Mouse (Mus musculus) forebrain, embryonic 12.5 days (tissue): Measurements from ENCODE around the gene Neurod2. TPM values are rescaled to one million over a fixed set of nuclear protein-coding genes. Genes with fewer than 3 reads are reported as not detected.

Experiments used
- ATAC-seq: fragments of 200-750 bp; cut with Nextera tagmentation; 2 replicates; pipeline ENCODE4 v1.8.0; 2017; ENCODE audit warnings: moderate TSS enrichment; ENCODE audit not compliant: low FRiP score
- H3K27ac ChIP-seq: fragments of 300-500 bp; sonication (generic); 2 replicates; pipeline ENCODE4 v1.5.1; 2016; ENCODE audit warnings: mild to moderate bottlenecking
- H3K27me3 ChIP-seq: fragments of 300-500 bp; sonication (generic); 2 replicates; pipeline ENCODE4 v1.6.1; 2016; ENCODE audit warnings: mild to moderate bottlenecking
- H3K36me3 ChIP-seq: fragments of 300-500 bp; sonication (generic); replicated peaks from 2 replicates; pipeline ENCODE4 v1.6.1; 2016; ENCODE audit warnings: mild to moderate bottlenecking
- H3K4me1 ChIP-seq: fragments of 300-500 bp; sonication (generic); 2 replicates; pipeline ENCODE4 v1.6.1; 2016
- H3K4me2 ChIP-seq: fragments of 300-500 bp; sonication (generic); 2 replicates; pipeline ENCODE4 v1.6.1; 2016; ENCODE audit warnings: mild to moderate bottlenecking, moderate library complexity
- H3K4me3 ChIP-seq: fragments of 300-500 bp; sonication (generic); replicated peaks from 2 replicates; pipeline ENCODE4 v1.5.1; 2016; ENCODE audit warnings: mild to moderate bottlenecking
- H3K9ac ChIP-seq: fragments of 300-500 bp; sonication (generic); 2 replicates; pipeline ENCODE4 v1.6.1; 2016; ENCODE audit warnings: mild to moderate bottlenecking
- H3K9me3 ChIP-seq: fragments of 300-500 bp; sonication (generic); 2 replicates; pipeline ENCODE4 v1.6.1; 2016
- WGBS: fragments of 180-500 bp; shearing (Covaris S2); methylation state at CpG from one replicate; pipeline ENCODE4 v1.1.7; 2016; 5-methylcytosine and 5-hydroxymethylcytosine counted together
- polyA plus RNA-seq: library from polyadenylated mRNA; unstranded; fragments of >200 nt; fragmentation: Nextera tagmentation; extraction: Ambion mirVana; gene quantifications from 2 replicates; pipeline ENCODE4 v1.2.1, GENCODE M21; 2016

Gene Neurod2
- polyA plus RNA-seq, 1 experiment from 2014 or later, result 20.5 TPM

DNA sequence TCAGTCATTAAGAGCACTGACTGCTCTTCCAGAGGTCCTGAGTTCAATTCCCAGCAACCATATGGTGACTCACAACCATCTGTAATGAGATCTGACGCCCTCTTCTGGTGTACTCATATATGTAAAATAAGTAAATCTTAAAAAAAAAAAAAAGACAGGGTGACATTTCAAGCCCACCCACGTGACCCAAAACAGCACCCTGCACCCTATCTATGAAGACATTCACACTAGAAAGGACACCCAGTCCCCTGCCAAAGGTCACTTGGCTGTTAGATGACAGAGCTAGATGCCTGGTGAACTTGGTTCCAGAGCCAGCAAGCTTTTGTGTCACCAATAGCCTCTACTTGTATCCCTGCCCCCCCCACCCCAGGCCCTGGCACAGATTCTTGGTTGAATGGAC lies 36.4 kb downstream of the Neurod2 start:
- peaks cover 37% of the 10 kb centered on the region for H3K27me3 ChIP-seq
- 59% methylated on average over 2 of the region's 2 CpGs for WGBS
- no peak overlapping the region for H3K4me3 ChIP-seq
- peaks cover 49% of the 10 kb centered on the region for H3K4me1 ChIP-seq
- no peaks in the 10 kb centered on the region for H3K9me3 ChIP-seq
- no peak overlapping the region for H3K27ac ChIP-seq
- H3K9ac ChIP-seq, result no peak overlapping the region
- no peak overlapping the region for H3K4me2 ChIP-seq
- no peaks in the 10 kb centered on the region for H3K36me3 ChIP-seq
- ATAC-seq, result no peak

DNA sequence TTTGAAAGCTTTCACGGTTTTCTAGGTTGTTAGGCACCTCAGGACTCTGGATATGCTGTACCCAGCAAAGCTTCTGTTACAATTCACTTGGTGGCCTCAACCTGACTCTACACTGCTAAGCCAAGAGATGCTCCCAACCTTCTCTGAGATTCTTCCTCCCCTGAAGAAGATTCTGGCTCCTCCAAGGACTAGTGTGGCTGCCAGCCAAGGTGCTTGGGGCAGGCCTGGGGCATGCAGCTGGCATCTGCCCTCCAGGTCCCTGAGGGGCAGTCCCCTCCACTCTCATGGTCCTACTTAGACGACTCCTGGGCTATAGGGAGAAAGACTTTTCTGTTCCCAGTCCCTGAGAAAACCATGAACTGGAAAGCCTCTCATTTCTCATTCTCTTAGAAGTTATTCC lies 38.5 kb downstream of the Neurod2 start:
- Histone ChIP-seq H3K36me3 (no peaks in the 10 kb centered on the region), H3K27ac (no peak overlapping the region), H3K4me2 (no peak overlapping the region), H3K4me1 (peaks cover 36% of the 10 kb centered on the region), H3K9ac (no peak overlapping the region), H3K4me3 (no peak overlapping the region), H3K9me3 (no peaks in the 10 kb centered on the region), H3K27me3 (peaks cover 21% of the 10 kb centered on the region)
- ATAC-seq, result no peak
- WGBS, result 76% methylated on average over 2 of the region's 2 CpGs

DNA sequence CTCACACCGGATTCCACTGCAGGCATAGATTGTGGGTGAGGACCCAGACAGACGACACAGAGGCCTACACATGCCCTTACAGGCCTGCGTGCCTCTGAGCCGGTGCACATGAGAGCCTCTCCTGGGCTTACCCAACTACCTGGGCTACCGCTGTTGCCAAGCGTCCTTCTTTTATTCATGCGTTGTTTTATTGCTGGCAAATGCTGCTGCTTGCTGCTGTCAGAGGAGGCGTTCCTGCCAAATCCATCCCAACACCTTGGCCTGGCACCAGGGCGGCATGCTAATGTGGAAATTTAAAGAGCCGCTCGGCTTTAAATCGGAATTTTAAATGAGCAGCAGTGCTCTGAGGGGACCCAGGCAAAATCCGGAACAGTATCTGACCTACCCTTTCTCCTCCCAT lies 39.6 kb downstream of the Neurod2 start:
- Histone ChIP-seq H3K27ac (peak overlapping the region; percentile 74), H3K4me2 (no peak overlapping the region; the same call in 1 of the 2 replicates), H3K4me3 (no peak overlapping the region), H3K9ac (no peak overlapping the region), H3K27me3 (peaks cover 11% of the 10 kb centered on the region), H3K4me1 (peaks cover 33% of the 10 kb centered on the region), H3K36me3 (no peaks in the 10 kb centered on the region), H3K9me3 (no peaks in the 10 kb centered on the region)
- ATAC-seq, result no peak
- 48% methylated on average over 13 of the region's 13 CpGs for WGBS

DNA sequence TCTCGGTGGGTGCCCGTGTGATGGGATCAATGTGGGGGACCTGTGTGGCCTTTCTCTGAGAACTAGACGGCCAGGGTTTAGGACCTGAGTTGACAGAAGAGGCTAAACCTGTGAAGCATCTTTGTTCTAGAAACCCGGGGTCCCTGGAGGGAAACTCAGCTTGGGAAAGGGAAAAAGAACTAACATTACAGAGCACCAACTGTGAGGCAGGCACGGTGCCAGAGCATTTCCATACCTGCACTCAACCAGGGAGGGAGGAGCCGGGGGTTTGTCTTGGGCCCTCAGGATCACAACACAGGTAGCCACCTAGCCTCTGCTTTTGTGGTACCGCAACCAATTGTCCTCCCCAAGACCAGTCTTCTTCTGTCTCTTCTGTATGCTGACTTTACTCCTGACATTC lies 41.5 kb downstream of the Neurod2 start:
- no peak for ATAC-seq
- H3K36me3 ChIP-seq, result no peaks in the 10 kb centered on the region
- H3K27me3 ChIP-seq, result peaks cover 5% of the 10 kb centered on the region; the same call in 1 of the 2 replicates
- peak overlapping the region; percentile 66; the same call in 1 of the 2 replicates for H3K27ac ChIP-seq
- no peaks in the 10 kb centered on the region for H3K9me3 ChIP-seq
- WGBS, result 54% methylated on average over 7 of the region's 7 CpGs
- H3K4me3 ChIP-seq, result no peak overlapping the region
- 0 out of 2 replicates have a peak overlapping the region, but pooled peaks have one; percentile 21 for H3K9ac ChIP-seq
- no peak overlapping the region for H3K4me2 ChIP-seq
- peaks cover 39% of the 10 kb centered on the region for H3K4me1 ChIP-seq

DNA sequence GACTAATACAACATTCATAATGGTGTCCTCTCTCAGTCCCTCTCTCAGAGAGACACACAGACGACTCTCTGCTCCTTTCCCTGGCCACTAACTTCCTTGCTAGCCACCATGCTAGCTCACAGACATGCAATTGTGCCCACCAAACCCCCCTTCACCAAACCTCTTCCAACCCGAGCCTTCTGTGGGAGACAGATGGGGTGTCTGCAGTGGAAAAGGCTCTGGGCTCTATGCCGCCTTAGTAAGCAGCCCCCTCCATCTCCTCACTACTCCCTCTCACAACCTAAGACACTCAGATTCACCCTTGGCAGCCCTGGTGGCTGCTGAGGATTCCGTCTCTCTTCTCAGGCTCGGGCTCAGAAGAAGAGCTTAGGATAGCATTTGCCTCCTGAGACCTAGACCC lies 41.9 kb downstream of the Neurod2 start:
- H3K4me3 ChIP-seq, result no peak overlapping the region
- H3K4me2 ChIP-seq, result no peak overlapping the region
- peaks cover 5% of the 10 kb centered on the region; the same call in 1 of the 2 replicates for H3K27me3 ChIP-seq
- ATAC-seq, result no peak
- 51% methylated on average over 5 of the region's 5 CpGs for WGBS
- H3K9ac ChIP-seq, result 0 out of 2 replicates have a peak overlapping the region, but pooled peaks have one; percentile 21
- H3K27ac ChIP-seq, result peak overlapping the region; percentile 66; the same call in 1 of the 2 replicates
- H3K9me3 ChIP-seq, result no peaks in the 10 kb centered on the region
- H3K36me3 ChIP-seq, result no peaks in the 10 kb centered on the region
- H3K4me1 ChIP-seq, result peaks cover 43% of the 10 kb centered on the region

DNA sequence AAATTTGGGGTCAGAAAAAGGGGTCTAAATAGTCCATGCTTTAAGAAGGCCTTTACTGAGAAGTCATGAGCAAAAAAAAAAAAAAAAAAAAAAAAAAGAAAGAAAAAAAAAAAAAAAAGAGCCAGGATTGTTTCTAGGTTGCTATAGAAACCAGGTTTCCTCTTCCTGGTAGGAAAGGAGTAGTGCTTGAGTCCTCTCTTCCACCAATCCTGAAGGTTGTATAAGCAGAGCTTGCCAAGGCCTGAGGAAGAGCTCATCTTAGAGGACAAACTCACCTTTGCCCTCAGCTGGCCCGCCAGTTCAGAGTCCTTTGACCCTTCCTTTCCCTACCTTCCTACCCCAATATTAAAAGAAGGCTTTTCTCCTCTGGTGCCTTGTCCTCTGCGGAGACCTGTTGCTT lies 44.1 kb downstream of the Neurod2 start:
- Histone ChIP-seq H3K9ac (no peak overlapping the region), H3K36me3 (no peaks in the 10 kb centered on the region), H3K4me2 (no peak overlapping the region), H3K27me3 (peaks cover 5% of the 10 kb centered on the region; the same call in 1 of the 2 replicates), H3K27ac (no peak overlapping the region), H3K4me1 (peaks cover 42% of the 10 kb centered on the region), H3K9me3 (no peaks in the 10 kb centered on the region), H3K4me3 (no peak overlapping the region)
- no peak for ATAC-seq
- WGBS, result 47% methylated on average over 2 of the region's 2 CpGs

DNA sequence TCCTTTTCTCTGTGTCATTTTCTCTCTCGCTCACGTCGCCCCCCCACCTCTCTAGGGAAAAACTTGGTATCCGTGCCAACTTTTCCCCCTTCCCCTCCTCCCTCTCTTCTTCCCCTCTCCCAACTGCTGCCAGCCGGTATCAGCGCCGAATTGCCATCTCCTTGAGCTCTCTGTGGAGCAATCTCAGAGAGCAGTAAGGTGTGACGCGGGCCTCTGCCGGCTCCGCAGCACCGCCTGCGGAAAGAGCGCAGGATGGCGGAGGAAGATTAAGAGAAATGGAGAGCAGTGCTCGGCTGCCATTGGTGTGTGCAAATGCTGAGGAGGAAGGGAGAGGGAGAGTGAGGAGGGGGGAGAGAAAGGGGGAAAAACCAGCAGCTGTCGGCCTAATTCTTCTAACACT lies 45.2 kb downstream of the Neurod2 start:
- peak; percentile 79 for ATAC-seq
- peaks cover 3% of the 10 kb centered on the region; the same call in 1 of the 2 replicates for H3K27me3 ChIP-seq
- peak overlapping the region; percentile 20 for H3K4me3 ChIP-seq
- H3K9ac ChIP-seq, result peak overlapping the region; percentile 48; the same call in 1 of the 2 replicates
- H3K36me3 ChIP-seq, result no peaks in the 10 kb centered on the region; the same call in 1 of the 2 replicates
- 2% methylated on average over 14 of the region's 17 CpGs for WGBS
- no peaks in the 10 kb centered on the region for H3K9me3 ChIP-seq
- H3K4me2 ChIP-seq, result peak overlapping the region; percentile 45
- H3K4me1 ChIP-seq, result peaks cover 34% of the 10 kb centered on the region
- peak overlapping the region; percentile 88 for H3K27ac ChIP-seq

DNA sequence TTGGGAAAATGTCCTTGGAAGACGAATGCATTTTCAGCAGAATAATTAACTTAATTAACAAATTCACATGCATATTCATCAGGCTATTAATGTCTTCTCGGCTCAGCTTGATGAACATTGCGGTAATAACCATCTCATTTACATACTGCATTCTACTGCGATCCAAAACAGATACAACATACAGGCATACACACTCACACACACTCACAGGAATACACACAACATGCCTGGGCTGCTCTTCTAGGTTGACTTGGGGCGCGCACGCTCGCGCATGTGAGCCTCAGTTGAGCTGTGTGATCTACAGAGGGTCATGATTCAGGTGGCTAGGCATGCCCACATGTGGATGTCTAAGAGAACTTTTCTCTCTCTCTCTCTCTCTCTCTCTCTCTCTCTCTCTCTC lies 45.7 kb downstream of the Neurod2 start:
- 17% methylated on average over 9 of the region's 9 CpGs for WGBS
- Histone ChIP-seq H3K36me3 (peaks cover 3% of the 10 kb centered on the region; the same call in 1 of the 2 replicates), H3K27ac (peak overlapping the region; percentile 88), H3K9ac (no peak overlapping the region), H3K4me2 (peak overlapping the region; percentile 45), H3K4me3 (no peak overlapping the region), H3K9me3 (no peaks in the 10 kb centered on the region), H3K4me1 (peaks cover 34% of the 10 kb centered on the region), H3K27me3 (no peaks in the 10 kb centered on the region)
- peak; percentile 76; the same call in 1 of the 2 replicates for ATAC-seq

Other genes with a start within 250 kb of the Neurod2 start
- gene Fbxl20, start 179.2 kb downstream of the Neurod2 start, polyA plus RNA-seq, result 29.5 and 29.9 TPM in 2 replicates
- 68.7 and 79.9 TPM in 2 replicates for gene Med1, start 136.4 kb downstream of the Neurod2 start, polyA plus RNA-seq
- gene Cdk12, start 126.6 kb downstream of the Neurod2 start, polyA plus RNA-seq, result 17.9 and 20.0 TPM in 2 replicates
- 3.0 and 3.1 TPM in 2 replicates for gene Ppp1r1b, start 18.8 kb upstream of the Neurod2 start, polyA plus RNA-seq
- gene Stard3, start 28.7 kb upstream of the Neurod2 start, polyA plus RNA-seq, result 42.0 and 42.5 TPM in 2 replicates
- gene Tcap, start 54.2 kb upstream of the Neurod2 start, polyA plus RNA-seq, result 0.20 and 0.36 TPM in 2 replicates
- gene Pnmt, start 56.8 kb upstream of the Neurod2 start, polyA plus RNA-seq, result 0.17 TPM in 1 of 2 replicates, not detected in the other
- 7.7 and 8.3 TPM in 2 replicates for gene Pgap3, start 70.8 kb upstream of the Neurod2 start, polyA plus RNA-seq
- gene Erbb2, start 82.8 kb upstream of the Neurod2 start, polyA plus RNA-seq, result 16.4 and 17.8 TPM in 2 replicates
- gene Mien1, start 109.3 kb upstream of the Neurod2 start, polyA plus RNA-seq, result 142 and 154 TPM in 2 replicates
- 1.1 and 1.6 TPM in 2 replicates for gene Grb7, start 116.7 kb upstream of the Neurod2 start, polyA plus RNA-seq
- gene Ikzf3, start 216.4 kb upstream of the Neurod2 start, polyA plus RNA-seq, result 0.04 TPM in 1 of 2 replicates, not detected in the other
- 0.17 TPM in 1 of 2 replicates, not detected in the other for gene Zpbp2, start 221.4 kb upstream of the Neurod2 start, polyA plus RNA-seq